Mouse (Mus musculus): Measurements from ENCODE around the gene Zim1. TPM values are rescaled to one million over a fixed set of nuclear protein-coding genes. Genes with fewer than 3 reads are reported as not detected.

Gene Zim1
- polyA plus RNA-seq, 1 experiment from 2014 or later = 4.7 TPM

DNA sequence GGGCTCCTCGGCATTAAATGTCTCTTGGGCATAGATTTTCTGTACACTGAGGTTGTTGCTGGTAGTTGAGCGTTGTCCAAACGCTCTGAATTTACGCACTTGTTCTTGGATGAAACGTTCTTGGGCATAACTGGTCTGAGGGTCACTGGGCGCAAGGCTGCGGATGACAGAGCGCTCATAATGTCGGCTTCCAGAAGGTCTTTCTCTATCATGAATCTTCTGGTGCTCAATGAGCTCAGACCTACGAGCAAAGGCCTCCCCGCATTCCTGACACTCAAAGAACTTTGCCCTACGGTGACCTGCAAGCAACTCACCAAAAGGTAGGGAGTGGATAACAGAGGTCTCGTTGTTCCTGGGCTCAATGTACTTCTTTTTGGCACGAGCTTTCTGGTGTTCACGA lies 13.1 kb upstream of the Zim1 start:
- no peak overlapping the region for H3K4me3 ChIP-seq
- no peak overlapping the region for H3K9ac ChIP-seq
- 94% methylated on average over 15 of the region's 15 CpGs for WGBS
- H3K9me3 ChIP-seq = peaks cover 6% of the 10 kb centered on the region; the same call in 1 of the 2 replicates
- H3K4me1 ChIP-seq = no peaks in the 10 kb centered on the region
- H3K27me3 ChIP-seq = no peaks in the 10 kb centered on the region
- peaks cover 71% of the 10 kb centered on the region for H3K36me3 ChIP-seq
- no peak for ATAC-seq (ENCODE audit: insufficient number of reproducible peaks, insufficient read depth, low FRiP score, low TSS enrichment)
- H3K27ac ChIP-seq = no peak overlapping the region
- no peak overlapping the region for H3K4me2 ChIP-seq (replicated peaks)

DNA sequence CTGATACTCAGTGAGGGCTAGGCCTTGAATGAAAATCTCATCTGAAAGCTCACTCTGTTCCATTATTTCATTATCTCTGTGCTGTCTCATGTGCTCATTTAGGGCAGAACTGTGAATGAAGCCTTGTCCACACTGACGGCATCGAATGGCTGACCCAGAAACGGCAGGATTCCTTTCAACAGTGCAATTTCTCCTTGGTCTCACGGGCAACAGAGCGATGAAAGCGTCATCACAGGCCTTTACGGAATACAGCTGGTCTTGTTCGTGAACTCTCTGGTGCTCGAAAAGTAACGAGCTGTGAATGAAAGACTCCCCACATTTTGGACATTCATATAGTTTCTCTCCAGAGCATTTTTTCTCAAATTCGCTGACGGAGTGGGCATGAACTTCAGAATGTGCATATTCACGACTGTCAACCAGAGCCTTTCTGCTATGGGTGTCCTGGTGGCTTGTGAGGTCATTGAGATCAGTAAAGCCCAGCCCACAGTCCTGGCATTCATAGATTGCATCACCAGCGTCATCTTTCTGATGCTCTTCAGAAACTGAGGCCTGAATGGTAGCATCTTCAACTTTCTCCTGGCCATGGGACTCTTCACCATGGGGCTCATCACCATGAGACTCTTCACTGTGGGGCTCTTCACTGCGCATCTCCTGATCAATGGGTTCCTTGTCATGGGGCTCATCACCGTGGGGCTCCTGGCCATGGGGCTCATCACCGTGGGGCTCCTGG lies 12.4 kb upstream of the Zim1 start:
- no peak overlapping the region for H3K27ac ChIP-seq
- H3K36me3 ChIP-seq = peaks cover 71% of the 10 kb centered on the region
- H3K4me1 ChIP-seq = no peaks in the 10 kb centered on the region
- WGBS = 88% methylated on average over 17 of the region's 17 CpGs
- no peak for ATAC-seq (ENCODE audit: insufficient number of reproducible peaks, insufficient read depth, low FRiP score, low TSS enrichment)
- no peaks in the 10 kb centered on the region for H3K27me3 ChIP-seq
- H3K4me2 ChIP-seq (replicated peaks) = no peak overlapping the region
- no peak overlapping the region for H3K4me3 ChIP-seq
- no peak overlapping the region for H3K9ac ChIP-seq
- H3K9me3 ChIP-seq = peaks cover 6% of the 10 kb centered on the region; the same call in 1 of the 2 replicates

DNA sequence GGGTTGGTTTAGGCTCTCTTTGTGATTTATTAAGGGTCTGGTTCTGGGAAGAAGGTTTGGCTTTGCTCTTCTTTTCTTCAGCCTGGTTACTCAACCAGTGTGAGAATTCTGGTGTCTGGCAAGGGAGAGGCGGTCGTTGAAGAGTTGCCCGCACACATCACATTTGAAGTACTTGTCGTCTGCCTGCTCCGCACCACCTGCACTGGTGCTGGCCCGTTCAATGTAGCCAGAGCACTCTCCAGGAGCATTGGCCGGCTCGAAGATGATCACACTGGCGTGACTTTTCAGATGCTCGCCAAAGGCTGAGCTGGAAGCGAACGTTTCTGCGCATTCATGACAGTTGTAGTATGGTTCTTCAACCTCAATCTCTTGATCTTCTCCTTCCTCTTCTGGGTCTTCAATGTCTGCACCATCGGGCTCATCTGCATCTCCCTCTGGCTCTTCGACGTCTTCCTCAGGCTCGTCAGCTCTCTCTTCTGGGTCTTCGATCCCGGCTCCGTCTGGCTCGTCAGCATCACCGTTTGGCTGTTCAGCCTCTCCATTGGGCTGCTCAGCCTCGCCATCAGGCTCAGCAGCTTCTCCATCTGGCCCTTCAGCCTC lies 11.3 kb upstream of the Zim1 start:
- Histone ChIP-seq H3K27ac (no peak overlapping the region), H3K27me3 (no peaks in the 10 kb centered on the region), H3K4me1 (no peaks in the 10 kb centered on the region), H3K4me2 (replicated peaks) (no peak overlapping the region), H3K4me3 (no peak overlapping the region), H3K9me3 (peaks cover 6% of the 10 kb centered on the region; the same call in 1 of the 2 replicates), H3K36me3 (peaks cover 62% of the 10 kb centered on the region), H3K9ac (no peak overlapping the region)
- ATAC-seq (ENCODE audit: insufficient number of reproducible peaks, insufficient read depth, low FRiP score, low TSS enrichment) = no peak
- WGBS = 94% methylated on average over 23 of the region's 23 CpGs

DNA sequence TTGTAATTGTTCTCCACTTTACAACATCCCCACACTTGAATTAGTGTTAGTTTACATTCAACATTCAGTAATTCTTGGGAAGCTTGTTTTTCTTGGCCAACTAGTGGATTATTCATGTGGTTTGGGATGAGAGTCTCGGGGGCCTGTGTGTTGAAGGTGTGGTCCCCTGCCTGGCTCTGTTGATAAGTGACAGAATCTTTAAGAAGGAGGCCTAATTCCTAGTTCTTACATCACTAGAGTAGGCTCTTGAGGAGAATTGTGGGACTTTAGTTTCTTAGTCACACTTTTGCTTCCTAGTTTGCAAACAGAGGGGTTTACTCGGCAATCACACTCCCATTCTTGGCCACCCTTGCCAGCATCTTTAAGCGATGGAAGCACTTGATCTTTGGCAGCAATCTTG lies 3.0 kb upstream of the Zim1 start:
- Histone ChIP-seq H3K9me3 (no peaks in the 10 kb centered on the region), H3K27me3 (no peaks in the 10 kb centered on the region), H3K4me2 (replicated peaks) (no peak overlapping the region), H3K4me1 (no peaks in the 10 kb centered on the region), H3K4me3 (no peak overlapping the region), H3K27ac (no peak overlapping the region), H3K36me3 (no peaks in the 10 kb centered on the region), H3K9ac (no peak overlapping the region)
- no peak for ATAC-seq (ENCODE audit: insufficient number of reproducible peaks, insufficient read depth, low FRiP score, low TSS enrichment)
- 82% methylated on average over 3 of the region's 3 CpGs for WGBS

DNA sequence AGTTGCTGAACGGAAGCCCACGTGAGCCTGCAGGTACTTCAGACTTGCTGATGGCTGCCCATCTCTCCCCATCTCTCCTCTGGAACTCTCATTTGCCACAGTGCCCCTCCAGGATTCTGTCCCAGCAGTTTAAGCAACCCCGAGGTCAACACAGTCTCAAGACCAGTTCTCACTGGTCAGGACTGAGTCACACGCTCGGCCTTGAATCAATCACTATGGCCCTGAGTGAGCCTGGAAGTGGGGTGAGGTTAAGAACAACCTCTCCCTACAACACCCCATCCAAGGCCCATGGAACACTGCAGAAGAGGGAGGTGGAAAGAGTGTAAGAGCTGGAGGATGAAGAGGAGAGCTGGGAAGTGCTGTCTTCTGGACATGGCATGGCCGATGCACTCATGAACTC lies 10.7 kb downstream of the Zim1 start:
- WGBS = 91% methylated on average over 6 of the region's 6 CpGs
- 0 out of 2 replicates have a peak, but pooled peaks have one; percentile 45 for ATAC-seq (ENCODE audit: insufficient number of reproducible peaks, insufficient read depth, low FRiP score, low TSS enrichment)
- peaks cover 11% of the 10 kb centered on the region; the same call in 1 of the 2 replicates for H3K36me3 ChIP-seq

DNA sequence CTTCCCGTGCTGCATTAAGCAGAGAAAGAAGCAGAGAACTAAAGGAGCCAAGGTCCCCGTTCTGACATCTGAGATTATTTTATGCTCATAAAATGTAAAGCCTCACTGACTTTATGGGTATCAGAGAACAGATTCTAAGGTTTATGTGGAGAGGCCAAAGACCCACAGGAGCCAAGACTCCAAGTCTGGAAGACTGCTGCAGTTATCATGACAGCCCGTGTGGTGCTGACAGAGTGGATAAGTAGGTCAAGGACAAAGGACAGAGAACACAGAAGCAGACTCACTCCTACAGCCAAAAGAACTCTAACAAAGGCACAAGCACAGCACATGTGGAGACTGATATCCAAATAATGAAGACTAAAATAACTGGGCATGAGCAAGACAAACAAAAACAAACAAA lies 29.5 kb downstream of the Zim1 start:
- Histone ChIP-seq H3K4me1 (no peaks in the 10 kb centered on the region), H3K27ac (no peak overlapping the region), H3K36me3 (no peaks in the 10 kb centered on the region), H3K27me3 (no peaks in the 10 kb centered on the region), H3K4me3 (no peak overlapping the region), H3K9ac (no peak overlapping the region), H3K4me2 (replicated peaks) (no peak overlapping the region), H3K9me3 (0 out of 2 replicates have a peak, but pooled peaks cover 4% of the 10 kb centered on the region)
- no peak for ATAC-seq (ENCODE audit: insufficient number of reproducible peaks, insufficient read depth, low FRiP score, low TSS enrichment)
- WGBS = 72% methylated on average over 3 of the region's 3 CpGs

More for the DNA sequence above, 10.7 kb downstream of the Zim1 start:
- no peak overlapping the region for H3K9ac ChIP-seq
- no peak overlapping the region for H3K4me2 ChIP-seq (replicated peaks)
- H3K4me1 ChIP-seq = no peaks in the 10 kb centered on the region
- no peaks in the 10 kb centered on the region for H3K27me3 ChIP-seq
- no peak overlapping the region for H3K4me3 ChIP-seq
- no peaks in the 10 kb centered on the region for H3K9me3 ChIP-seq
- H3K27ac ChIP-seq = no peak overlapping the region

DNA sequence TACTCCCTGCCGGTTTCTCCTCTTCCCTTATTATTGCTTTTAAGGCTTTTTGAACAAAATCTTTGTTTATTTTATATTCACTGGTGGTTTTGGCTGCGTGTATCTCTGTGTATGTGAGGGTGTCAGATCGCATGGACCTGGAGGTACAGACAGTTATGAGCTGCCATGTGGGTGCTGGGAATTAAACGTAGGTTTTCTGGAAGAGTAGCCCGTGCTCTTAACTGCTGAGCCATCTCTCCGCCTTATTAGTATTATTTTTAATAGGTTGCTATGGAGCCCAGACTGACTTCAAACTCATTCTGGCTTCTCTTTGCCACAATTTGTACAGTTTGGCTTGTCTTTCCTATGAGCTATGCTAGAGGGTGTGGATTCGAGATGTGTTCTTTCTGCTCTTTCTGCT lies 32.8 kb downstream of the Zim1 start:
- 63% methylated on average over 7 of the region's 7 CpGs for WGBS
- no peak overlapping the region for H3K27ac ChIP-seq

DNA sequence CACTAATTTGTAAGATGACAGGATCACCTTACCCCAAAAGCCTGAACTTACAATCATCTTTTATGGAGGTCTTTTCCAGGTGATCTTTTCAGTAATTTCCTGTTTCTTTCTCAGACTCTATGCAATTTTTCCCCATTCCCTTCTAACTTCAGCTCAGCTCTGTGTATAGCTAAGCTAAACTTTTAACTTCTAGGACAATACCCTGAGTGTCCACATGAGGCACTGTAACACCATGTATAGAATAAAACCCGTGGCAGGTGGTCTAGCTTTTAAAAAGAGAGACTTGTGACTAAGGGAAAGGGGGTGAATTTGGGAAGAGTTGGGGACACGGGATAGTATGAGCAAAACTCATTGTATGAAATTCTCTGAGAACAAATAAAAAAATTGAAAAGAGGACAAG lies 36.6 kb downstream of the Zim1 start:
- Histone ChIP-seq H3K4me2 (replicated peaks) (no peak overlapping the region), H3K9me3 (0 out of 2 replicates have a peak, but pooled peaks cover 2% of the 10 kb centered on the region), H3K27me3 (no peaks in the 10 kb centered on the region), H3K36me3 (no peaks in the 10 kb centered on the region), H3K4me1 (no peaks in the 10 kb centered on the region), H3K9ac (no peak overlapping the region), H3K4me3 (no peak overlapping the region), H3K27ac (no peak overlapping the region)
- no peak for ATAC-seq (ENCODE audit: insufficient number of reproducible peaks, insufficient read depth, low FRiP score, low TSS enrichment)
- WGBS = 27% methylated on average over 2 of the region's 2 CpGs

More for the DNA sequence above, 32.8 kb downstream of the Zim1 start:
- Histone ChIP-seq H3K4me2 (replicated peaks) (no peak overlapping the region), H3K27me3 (no peaks in the 10 kb centered on the region), H3K9me3 (0 out of 2 replicates have a peak, but pooled peaks cover 4% of the 10 kb centered on the region), H3K9ac (no peak overlapping the region), H3K4me1 (no peaks in the 10 kb centered on the region), H3K36me3 (no peaks in the 10 kb centered on the region), H3K4me3 (no peak overlapping the region)
- ATAC-seq (ENCODE audit: insufficient number of reproducible peaks, insufficient read depth, low FRiP score, low TSS enrichment) = no peak

DNA sequence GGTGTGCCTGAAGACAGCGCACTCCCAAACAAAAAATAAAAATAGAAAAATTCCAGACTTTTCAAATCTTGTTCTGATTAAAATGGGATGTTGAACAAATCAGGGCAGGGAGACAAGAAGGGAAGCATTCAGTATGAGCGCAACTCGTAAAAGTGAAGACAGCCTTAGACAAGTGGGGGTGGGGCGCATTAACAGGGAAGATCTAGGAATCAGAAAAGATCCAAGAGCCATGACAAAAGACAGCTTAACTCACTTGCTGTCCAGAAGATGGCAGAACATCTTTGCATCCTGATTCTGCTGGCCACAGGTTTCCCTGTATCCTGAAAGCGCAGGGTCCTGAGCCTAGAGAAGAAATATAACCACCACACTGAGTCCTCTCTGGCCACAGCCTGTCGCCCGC lies 37.6 kb downstream of the Zim1 start:
- H3K27me3 ChIP-seq = no peaks in the 10 kb centered on the region
- no peak for ATAC-seq (ENCODE audit: insufficient number of reproducible peaks, insufficient read depth, low FRiP score, low TSS enrichment)
- H3K4me1 ChIP-seq = no peaks in the 10 kb centered on the region

DNA sequence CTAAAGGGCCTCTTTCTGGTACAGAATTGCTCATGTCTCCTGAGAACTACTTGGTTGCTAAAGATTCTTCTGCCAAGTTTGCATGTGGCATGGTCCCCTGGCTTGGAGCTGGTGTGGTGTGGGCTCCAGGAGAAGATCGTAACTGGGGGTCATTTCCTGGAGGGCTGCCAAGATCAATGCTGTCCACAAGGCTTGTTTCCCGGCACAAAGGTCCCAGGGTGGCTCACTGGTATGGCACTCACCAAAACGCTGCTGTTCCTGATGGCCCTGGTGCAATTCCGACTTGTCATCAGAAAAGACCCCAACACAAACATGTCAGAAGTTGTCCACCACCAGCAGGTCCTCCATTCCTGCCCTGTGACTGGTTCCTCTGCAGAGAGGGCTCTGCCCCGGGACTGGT lies 44.1 kb downstream of the Zim1 start:
- 76% methylated on average over 5 of the region's 5 CpGs for WGBS

More for the DNA sequence above, 37.6 kb downstream of the Zim1 start:
- 91% methylated on average over 7 of the region's 7 CpGs for WGBS
- Histone ChIP-seq H3K9ac (no peak overlapping the region), H3K36me3 (no peaks in the 10 kb centered on the region), H3K4me3 (no peak overlapping the region), H3K9me3 (no peaks in the 10 kb centered on the region), H3K27ac (no peak overlapping the region), H3K4me2 (replicated peaks) (no peak overlapping the region)

DNA sequence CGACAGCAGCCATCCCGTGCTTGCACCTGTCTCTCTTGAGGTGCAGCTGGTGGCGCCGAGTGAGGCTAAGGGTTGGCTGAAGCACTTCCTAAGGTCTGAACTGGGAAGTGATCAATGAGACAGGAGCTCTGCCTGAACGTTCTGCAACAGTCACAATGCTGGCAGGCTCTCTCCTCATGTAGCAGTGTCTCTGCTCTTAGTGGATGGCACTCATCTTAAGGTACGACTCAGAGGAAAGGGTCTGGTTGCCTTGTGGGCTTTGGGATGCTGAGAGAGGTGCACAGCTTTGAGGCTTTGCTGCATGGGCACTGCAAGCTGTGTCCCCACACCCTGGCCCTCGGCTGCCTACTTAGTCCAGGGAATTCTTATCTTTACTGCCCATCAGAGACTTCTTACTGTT lies 45.0 kb downstream of the Zim1 start:
- H3K36me3 ChIP-seq = no peaks in the 10 kb centered on the region
- no peak overlapping the region for H3K9ac ChIP-seq
- 76% methylated on average over 7 of the region's 7 CpGs for WGBS
- ATAC-seq (ENCODE audit: insufficient number of reproducible peaks, insufficient read depth, low FRiP score, low TSS enrichment) = no peak
- H3K4me2 ChIP-seq (replicated peaks) = no peak overlapping the region
- H3K27me3 ChIP-seq = no peaks in the 10 kb centered on the region
- no peaks in the 10 kb centered on the region for H3K4me1 ChIP-seq
- no peak overlapping the region for H3K4me3 ChIP-seq
- no peak overlapping the region for H3K27ac ChIP-seq
- no peaks in the 10 kb centered on the region; the same call in 1 of the 2 replicates for H3K9me3 ChIP-seq

More for the DNA sequence above, 44.1 kb downstream of the Zim1 start:
- Histone ChIP-seq H3K4me2 (replicated peaks) (no peak overlapping the region), H3K27ac (no peak overlapping the region), H3K36me3 (no peaks in the 10 kb centered on the region), H3K9me3 (no peaks in the 10 kb centered on the region; the same call in 1 of the 2 replicates), H3K4me3 (no peak overlapping the region), H3K9ac (no peak overlapping the region), H3K27me3 (no peaks in the 10 kb centered on the region), H3K4me1 (no peaks in the 10 kb centered on the region)
- no peak for ATAC-seq (ENCODE audit: insufficient number of reproducible peaks, insufficient read depth, low FRiP score, low TSS enrichment)

DNA sequence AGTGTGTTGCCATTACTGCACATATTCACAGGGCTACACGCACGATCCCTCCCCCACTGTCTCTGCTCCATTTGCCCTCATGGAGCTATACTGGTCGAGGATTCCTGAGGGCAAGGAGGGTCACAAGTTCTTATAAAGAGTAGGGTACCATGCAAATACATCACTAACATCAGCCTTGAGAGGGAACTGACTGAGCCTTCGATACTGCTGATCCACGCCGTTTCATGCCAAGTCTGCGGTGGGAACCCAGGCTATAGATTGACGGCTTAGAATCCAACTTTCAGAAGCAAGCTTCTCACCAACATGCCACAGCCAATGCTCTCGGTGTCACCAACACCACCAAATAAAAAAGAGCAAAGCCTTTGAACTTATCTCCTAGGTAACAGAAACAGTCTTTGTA lies 45.7 kb downstream of the Zim1 start:
- Histone ChIP-seq H3K4me1 (no peaks in the 10 kb centered on the region), H3K4me3 (no peak overlapping the region), H3K27ac (no peak overlapping the region), H3K27me3 (no peaks in the 10 kb centered on the region), H3K9me3 (no peaks in the 10 kb centered on the region; the same call in 1 of the 2 replicates), H3K4me2 (replicated peaks) (no peak overlapping the region), H3K9ac (no peak overlapping the region), H3K36me3 (no peaks in the 10 kb centered on the region)
- WGBS = 90% methylated on average over 9 of the region's 9 CpGs
- ATAC-seq (ENCODE audit: insufficient number of reproducible peaks, insufficient read depth, low FRiP score, low TSS enrichment) = no peak
